Mouse (Mus musculus) thymus, postnatal 0 days (tissue): ENCODE data around the gene Golm1. TPM values are rescaled to one million over a fixed set of nuclear protein-coding genes. Genes with fewer than 3 reads are reported as not detected.
A peak's percentile ranks its signal among the peaks of the same experiment; 100 is the strongest.
"Not testable (repeated sequence)": the region's sequence is repeated elsewhere in the genome, so short reads cannot be mapped to it uniquely, and the experiment has no call there.

Experiments used
- DNase-seq: peaks from one replicate; pipeline ENCODE4 v3.0.0-alpha.2; 2015; ENCODE audit warnings: low spot score
- polyA plus RNA-seq: library from polyadenylated mRNA; unstranded; fragments of >200 nt; fragmentation: Nextera tagmentation; extraction: Ambion mirVana; gene quantifications from 2 replicates; pipeline ENCODE4 v1.2.1, GENCODE M21; 2015

The Golm1 gene
- polyA plus RNA-seq, result 3.9 and 4.5 TPM in 2 replicates

- peak; percentile 10 for DNase-seq
Measured at GRCm38 (mm10) chr13:59675151-59676011, at the start of gene Golm1. TSS of gene Golm1 (minus strand) at chr13:59675811.

GRCm38 (mm10) chr13:59722089-59722488 is 46.5 kb upstream of the Golm1 start:
- DNase-seq, result not testable (repeated sequence)

GRCm38 (mm10) chr13:59719475-59719874 is 43.9 kb upstream of the Golm1 start:
- no peak for DNase-seq

- DNase-seq, result not testable (repeated sequence)
Measured at GRCm38 (mm10) chr13:59718857-59719440, 43.3 kb upstream of the Golm1 start.

- DNase-seq, result no peak
Measured at GRCm38 (mm10) chr13:59713710-59714109, 38.1 kb upstream of the Golm1 start.

GRCm38 (mm10) chr13:59711984-59712383 is 36.4 kb upstream of the Golm1 start, which contains the start of gene Spata31d1b:
TSS of gene Spata31d1b (plus strand) at chr13:59712284.
- not testable (repeated sequence) for DNase-seq

GRCm38 (mm10) chr13:59710230-59710629 is 34.6 kb upstream of the Golm1 start, which contains the start of gene Spata31d1a:
TSS of gene Spata31d1a (minus strand) at chr13:59710330.
- no peak for DNase-seq

- peak; percentile 48 for DNase-seq
Measured at GRCm38 (mm10) chr13:59704562-59704961, 29.0 kb upstream of the Golm1 start.

GRCm38 (mm10) chr13:59703514-59703913 is 27.9 kb upstream of the Golm1 start:
- DNase-seq, result no peak

GRCm38 (mm10) chr13:59700137-59700536 is 24.5 kb upstream of the Golm1 start:
- DNase-seq, result not testable (repeated sequence)

GRCm38 (mm10) chr13:59699131-59699530 is 23.5 kb upstream of the Golm1 start:
- no peak for DNase-seq

- peak; percentile 23 for DNase-seq
Measured at GRCm38 (mm10) chr13:59695781-59696180, 20.2 kb upstream of the Golm1 start.

GRCm38 (mm10) chr13:59694008-59694407 is 18.4 kb upstream of the Golm1 start, which contains the start of gene 4921517D22Rik:
TSS of gene 4921517D22Rik (minus strand) at chr13:59694108.
- no peak for DNase-seq

GRCm38 (mm10) chr13:59691478-59691877 is 15.9 kb upstream of the Golm1 start:
- DNase-seq, result no peak

- DNase-seq, result no peak
Measured at GRCm38 (mm10) chr13:59690576-59690975, 15.0 kb upstream of the Golm1 start.

- no peak for DNase-seq
Measured at GRCm38 (mm10) chr13:59689843-59690242, 14.2 kb upstream of the Golm1 start.

- DNase-seq, result no peak
Measured at GRCm38 (mm10) chr13:59689313-59689712, 13.7 kb upstream of the Golm1 start.

- DNase-seq, result no peak
Measured at GRCm38 (mm10) chr13:59688338-59688770, 12.7 kb upstream of the Golm1 start.

GRCm38 (mm10) chr13:59685236-59685635 is 9.6 kb upstream of the Golm1 start:
- no peak for DNase-seq

- peak; percentile 46 for DNase-seq
Measured at GRCm38 (mm10) chr13:59682629-59683028, 7.0 kb upstream of the Golm1 start.

GRCm38 (mm10) chr13:59679908-59680307 is 4.3 kb upstream of the Golm1 start:
- DNase-seq, result no peak

- DNase-seq, result no peak
Measured at GRCm38 (mm10) chr13:59679306-59679705, 3.7 kb upstream of the Golm1 start.
